In genomic region chr10:115618288-115618856, GRCm38 (mm10) we compare ENCODE assay signal across 8 mouse cellular contexts. TPM values are rescaled to one million over a fixed set of nuclear protein-coding genes. Genes with fewer than 3 reads are reported as not detected.
DNase-seq lines count a peak whose midpoint lies in the region; ATAC-seq and TF ChIP-seq lines count a peak whose summit lies in the region.

No protein-coding gene starts in this region.

- TF ChIP-seq CTCF in lung, embryonic 14.5 days (IDR thresholded peaks at IDR 0.05; ENCODE audit: low read depth), result no peak

- H3K4me1 ChIP-seq in lung, embryonic 14.5 days (ENCODE audit: insufficient read depth), result no peaks in the 10 kb centered on the region
- peaks cover 11% of the 10 kb centered on the region for H3K4me1 ChIP-seq in forebrain, embryonic 10.5 days
- H3K4me1 ChIP-seq in limb, embryonic 13.5 days, result peaks cover 9% of the 10 kb centered on the region; the same call in 1 of the 2 replicates

- peak; percentile 84; the same call in 1 of the 2 replicates for ATAC-seq in lung, embryonic 14.5 days (ENCODE audit: insufficient read depth)
- peak; percentile 70; the same call in 1 of the 2 replicates for ATAC-seq in limb, embryonic 13.5 days (ENCODE audit: low FRiP score, low read depth)

- H3K9me3 ChIP-seq in lung, embryonic 14.5 days (ENCODE audit: low read depth, low read length), result no peaks in the 10 kb centered on the region
- no peaks in the 10 kb centered on the region for H3K9me3 ChIP-seq in forebrain, embryonic 10.5 days
- no peaks in the 10 kb centered on the region for H3K9me3 ChIP-seq in limb, embryonic 13.5 days

- WGBS in lung, embryonic 14.5 days, result 17% methylated on average over 15 of the region's 15 CpGs
- 27% methylated on average over 15 of the region's 15 CpGs for WGBS in forebrain, embryonic 10.5 days
- WGBS in limb, embryonic 13.5 days, result 22% methylated on average over 15 of the region's 15 CpGs

- no peaks in the 10 kb centered on the region for H3K27me3 ChIP-seq in lung, embryonic 14.5 days (ENCODE audit: insufficient read depth, low read length)
- peaks cover 42% of the 10 kb centered on the region for H3K27me3 ChIP-seq in forebrain, embryonic 10.5 days (ENCODE audit: poor library complexity, severe bottlenecking)
- H3K27me3 ChIP-seq in limb, embryonic 13.5 days, result peaks cover 9% of the 10 kb centered on the region; the same call in 1 of the 2 replicates
- no peaks in the 10 kb centered on the region for H3K27me3 ChIP-seq in splenic B cell, adult 2 months (ENCODE audit: control insufficient read depth, insufficient read depth, low read length, poor library complexity, severe bottlenecking)

- peak; percentile 36 for DNase-seq in lung, embryonic 14.5 days
- no peak for DNase-seq in lung, postnatal 4 days
- no peak for DNase-seq in forebrain, embryonic 10.5 days (ENCODE audit: extremely low spot score, low spot score)
- DNase-seq in splenic B cell, adult 2 months (ENCODE audit: low read depth, low spot score), result peak; percentile 2
- no peak for DNase-seq in gastrocnemius, postnatal 36 days
- DNase-seq in gastrocnemius, postnatal 4 days (ENCODE audit: low spot score in 2 of 2), result no peak
- DNase-seq in left cerebral cortex, postnatal 4 days, result no peak

- intact Hi-C loops in gastrocnemius, postnatal 36 days (cut with DNase I), result loop anchor here (5.0 to 10.0 kb wide), 3 partner anchors 184 to 291 kb away; no protein-coding TSS in a partner anchor
- intact Hi-C loops in left cerebral cortex, postnatal 4 days (cut with DNase I), result loop anchor here (5.0 to 10.0 kb wide), 2 partner anchors 184 to 211 kb away; no protein-coding TSS in a partner anchor

- no peak overlapping the region for H3K9ac ChIP-seq in lung, embryonic 14.5 days
- H3K9ac ChIP-seq in limb, embryonic 13.5 days, result no peak overlapping the region

- H3K4me3 ChIP-seq in lung, embryonic 14.5 days (ENCODE audit: low read depth, low read length), result no peak overlapping the region
- peak overlapping the region; percentile 42 for H3K4me3 ChIP-seq in forebrain, embryonic 10.5 days
- H3K4me3 ChIP-seq in limb, embryonic 13.5 days, result peak overlapping the region; percentile 19

- no peaks in the 10 kb centered on the region for H3K36me3 ChIP-seq in lung, embryonic 14.5 days (ENCODE audit: insufficient read depth)
- H3K36me3 ChIP-seq in forebrain, embryonic 10.5 days (replicated peaks), result no peaks in the 10 kb centered on the region
- H3K36me3 ChIP-seq in limb, embryonic 13.5 days, result no peaks in the 10 kb centered on the region
- H3K36me3 ChIP-seq in splenic B cell, adult 2 months (ENCODE audit: control insufficient read depth, insufficient read depth, low read length, poor library complexity, severe bottlenecking), result no peaks in the 10 kb centered on the region

- H3K4me2 ChIP-seq in lung, embryonic 14.5 days, result peak overlapping the region; percentile 54
- peak overlapping the region; percentile 59 for H3K4me2 ChIP-seq in limb, embryonic 13.5 days (replicated peaks)

- no peak overlapping the region for H3K27ac ChIP-seq in lung, embryonic 14.5 days (ENCODE audit: low read depth)
- H3K27ac ChIP-seq in forebrain, embryonic 10.5 days, result no peak overlapping the region
- H3K27ac ChIP-seq in limb, embryonic 13.5 days, result no peak overlapping the region

RNA-seq across cellular contexts. Expression of gene Lgr5, which starts 30.8 kb away (rescaled TPM):
- 2.4 and 3.5 TPM in 2 replicates for polyA plus RNA-seq in lung, embryonic 14.5 days (2014; fragmentation: Nextera tagmentation; extraction: Ambion mirVana)
- polyA plus RNA-seq in forebrain, embryonic 10.5 days (2016; fragmentation: Nextera tagmentation; extraction: Ambion mirVana), result 1.7 and 2.2 TPM in 2 replicates
- 9.1 and 10.1 TPM in 2 replicates for polyA plus RNA-seq in limb, embryonic 13.5 days (2015; fragmentation: Nextera tagmentation; extraction: Ambion mirVana)
- under 1 TPM in 1 of 2 experiments, not detected in 1; 0.05 TPM for total RNA-seq in gastrocnemius, postnatal 36 days (2021)
- total RNA-seq in gastrocnemius, postnatal 4 days (2021), result 1 to 10 TPM; 1.8 to 2.7 TPM
- total RNA-seq in left cerebral cortex, postnatal 4 days (2021), result 1 to 10 TPM; 1.1 to 1.4 TPM

RNA-seq across cellular contexts. Expression of gene A930009A15Rik, which starts 48.6 kb away (rescaled TPM):
- not detected in 2 replicates for polyA plus RNA-seq in lung, embryonic 14.5 days (2014; fragmentation: Nextera tagmentation; extraction: Ambion mirVana)
- not detected in 2 replicates for polyA plus RNA-seq in forebrain, embryonic 10.5 days (2016; fragmentation: Nextera tagmentation; extraction: Ambion mirVana)
- 0.32 TPM in 1 of 2 replicates, not detected in the other for polyA plus RNA-seq in limb, embryonic 13.5 days (2015; fragmentation: Nextera tagmentation; extraction: Ambion mirVana)
- total RNA-seq in gastrocnemius, postnatal 36 days (2021), result not detected
- total RNA-seq in gastrocnemius, postnatal 4 days (2021), result not detected
- under 1 TPM in 1 of 2 experiments, not detected in 1; 0.66 TPM for total RNA-seq in left cerebral cortex, postnatal 4 days (2021)

Comparison
In these comparisons a context has a peak if more than half of its experiments do, and no peak if none do; other contexts are left out.
1. DNase-seq: peak in lung, embryonic 14.5 days (single experiment) and splenic B cell, adult 2 months (single experiment); none in lung, postnatal 4 days (0 of 2), forebrain, embryonic 10.5 days (single experiment), gastrocnemius, postnatal 36 days (0 of 2), gastrocnemius, postnatal 4 days (0 of 2) and left cerebral cortex, postnatal 4 days (single experiment).